Mouse (Mus musculus): ENCODE measurements around the gene Atf2. TPM values are rescaled to one million over a fixed set of nuclear protein-coding genes. Genes with fewer than 3 reads are reported as not detected.
"Not testable (repeated sequence)": the region's sequence is repeated elsewhere in the genome, so short reads cannot be mapped to it uniquely, and the experiment has no call there.

Atf2 gene
- polyA plus RNA-seq, 1 experiment from 2014 or later = 85.1 TPM

DNA sequence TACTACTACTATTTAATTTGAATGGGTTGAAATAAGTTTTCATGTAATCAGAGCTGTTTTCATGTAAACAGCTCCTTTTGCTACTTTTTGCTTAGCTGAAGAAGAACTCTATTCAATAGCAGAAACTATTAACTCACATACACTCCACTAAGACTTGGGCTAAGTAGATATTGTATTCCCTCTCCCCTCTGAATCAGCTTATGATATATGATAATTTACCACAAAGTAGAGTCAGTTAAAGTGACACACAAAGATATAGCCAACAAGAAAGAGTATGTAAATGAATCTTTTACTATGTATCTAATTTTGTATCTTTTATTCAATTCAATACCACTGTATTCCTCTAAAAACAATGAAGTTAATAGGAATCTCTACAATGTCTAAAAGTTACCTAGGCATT, 35.1 kb downstream of the Atf2 start:
- no peaks in the 10 kb centered on the region for H3K9me3 ChIP-seq (ENCODE audit: control insufficient read depth, low read depth, low read length)
- no peak overlapping the region for H3K27ac ChIP-seq (ENCODE audit: low read length)
- no peak for ATAC-seq (ENCODE audit: insufficient number of reproducible peaks, insufficient read depth, low FRiP score, low read depth)
- no peak overlapping the region for H3K9ac ChIP-seq (replicated peaks; ENCODE audit: low read depth, low read length)
- no peak overlapping the region for H3K4me2 ChIP-seq (replicated peaks; ENCODE audit: low read depth, low read length)
- 0 out of 2 replicates have a peak, but pooled peaks cover 2% of the 10 kb centered on the region for H3K36me3 ChIP-seq (ENCODE audit: control insufficient read depth, insufficient read depth, low read length)
- H3K27me3 ChIP-seq (ENCODE audit: control insufficient read depth, insufficient read depth, low read length) = no peaks in the 10 kb centered on the region
- H3K4me3 ChIP-seq (ENCODE audit: low read depth, low read length) = no peak overlapping the region
- H3K4me1 ChIP-seq (ENCODE audit: control insufficient read depth, insufficient read depth, low read length) = no peaks in the 10 kb centered on the region

DNA sequence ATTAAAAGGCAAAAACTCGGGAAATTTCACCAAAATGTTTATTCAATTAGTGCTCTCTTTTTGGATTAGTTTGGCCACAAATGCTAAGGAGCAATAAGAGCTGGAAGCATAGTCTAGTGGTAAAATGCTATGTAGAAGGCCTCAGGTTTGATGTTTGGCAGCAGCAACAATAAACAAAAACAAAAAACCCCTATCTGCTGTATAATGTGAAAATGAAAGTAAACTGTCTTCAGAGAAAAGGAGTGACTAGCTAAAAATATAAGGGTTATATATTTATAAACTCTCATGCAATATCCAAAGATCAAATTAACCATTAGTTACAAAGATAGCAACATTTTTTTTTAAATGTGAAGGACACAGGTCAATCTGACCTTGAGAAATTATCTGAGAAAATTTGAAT, 36.2 kb downstream of the Atf2 start:
- H3K9ac ChIP-seq (replicated peaks; ENCODE audit: low read depth, low read length) = no peak overlapping the region
- 57% methylated on average over 1 of the region's 1 CpGs for WGBS
- no peaks in the 10 kb centered on the region for H3K27me3 ChIP-seq (ENCODE audit: control insufficient read depth, insufficient read depth, low read length)
- H3K4me2 ChIP-seq (replicated peaks; ENCODE audit: low read depth, low read length) = no peak overlapping the region
- no peak overlapping the region for H3K27ac ChIP-seq (ENCODE audit: low read length)
- no peak for ATAC-seq (ENCODE audit: insufficient number of reproducible peaks, insufficient read depth, low FRiP score, low read depth)
- no peaks in the 10 kb centered on the region for H3K9me3 ChIP-seq (ENCODE audit: control insufficient read depth, low read depth, low read length)
- H3K36me3 ChIP-seq (ENCODE audit: control insufficient read depth, insufficient read depth, low read length) = 0 out of 2 replicates have a peak, but pooled peaks cover 2% of the 10 kb centered on the region
- no peak overlapping the region for H3K4me3 ChIP-seq (ENCODE audit: low read depth, low read length)
- H3K4me1 ChIP-seq (ENCODE audit: control insufficient read depth, insufficient read depth, low read length) = no peaks in the 10 kb centered on the region

DNA sequence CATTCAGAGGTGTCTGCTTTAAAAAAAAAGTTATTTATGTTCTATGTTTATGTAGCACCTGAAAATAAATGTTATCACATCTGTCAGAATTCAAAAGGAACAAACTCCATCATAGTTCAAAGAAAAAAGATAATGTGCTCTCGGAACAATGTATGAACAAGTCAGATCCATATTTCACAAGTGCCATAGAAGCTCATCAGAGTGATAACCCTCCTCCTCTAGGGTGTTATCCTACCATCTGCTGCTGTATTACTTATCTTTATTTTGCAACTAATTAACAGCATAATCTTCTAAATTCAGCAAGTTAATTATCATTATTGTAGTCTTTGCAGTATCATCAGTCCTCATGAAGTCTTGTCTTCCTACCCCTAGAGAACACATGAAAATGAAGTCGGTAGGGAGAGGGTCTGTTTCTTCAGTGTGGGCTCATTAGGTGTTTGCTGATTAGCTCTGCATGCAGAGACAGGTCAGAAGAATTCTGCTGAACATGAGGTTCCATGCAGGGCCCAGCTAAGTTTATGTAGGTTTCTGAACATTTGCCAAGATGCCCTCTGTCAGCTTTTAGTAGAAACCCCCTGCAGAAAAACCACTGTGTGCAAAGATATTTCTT, 57.9 kb downstream of the Atf2 start:
- no peaks in the 10 kb centered on the region for H3K9me3 ChIP-seq (ENCODE audit: control insufficient read depth, low read depth, low read length)
- ATAC-seq (ENCODE audit: insufficient number of reproducible peaks, insufficient read depth, low FRiP score, low read depth) = no peak
- H3K36me3 ChIP-seq (ENCODE audit: control insufficient read depth, insufficient read depth, low read length) = peaks cover 11% of the 10 kb centered on the region
- 71% methylated on average over 2 of the region's 2 CpGs for WGBS
- no peak overlapping the region for H3K9ac ChIP-seq (replicated peaks; ENCODE audit: low read depth, low read length)
- H3K27ac ChIP-seq (ENCODE audit: low read length) = no peak overlapping the region
- no peak overlapping the region for H3K4me2 ChIP-seq (replicated peaks; ENCODE audit: low read depth, low read length)
- no peak overlapping the region for H3K4me3 ChIP-seq (ENCODE audit: low read depth, low read length)
- H3K4me1 ChIP-seq (ENCODE audit: control insufficient read depth, insufficient read depth, low read length) = no peaks in the 10 kb centered on the region
- no peaks in the 10 kb centered on the region for H3K27me3 ChIP-seq (ENCODE audit: control insufficient read depth, insufficient read depth, low read length)

DNA sequence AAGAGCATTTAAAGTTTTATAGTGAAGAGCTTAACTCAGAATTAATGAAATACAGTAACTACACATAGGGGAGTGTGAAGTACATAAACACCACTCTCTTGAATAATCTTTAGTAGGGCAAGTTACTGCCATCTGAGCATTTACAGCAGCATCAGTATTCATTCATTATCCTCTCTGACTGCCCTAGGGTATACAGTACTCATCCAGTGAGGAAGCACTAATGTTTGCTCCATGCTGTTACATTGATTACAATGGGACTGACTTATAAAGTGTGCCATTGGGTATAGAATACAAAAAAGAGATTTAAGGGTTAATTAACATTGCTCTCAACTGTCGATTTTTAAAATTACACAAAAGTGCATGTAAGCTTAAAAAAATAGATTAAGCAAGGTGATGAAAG, 59.2 kb downstream of the Atf2 start:
- no peak overlapping the region for H3K4me3 ChIP-seq (ENCODE audit: low read depth, low read length)
- H3K36me3 ChIP-seq (ENCODE audit: control insufficient read depth, insufficient read depth, low read length) = peaks cover 15% of the 10 kb centered on the region
- no peaks in the 10 kb centered on the region for H3K27me3 ChIP-seq (ENCODE audit: control insufficient read depth, insufficient read depth, low read length)
- WGBS = 59% methylated on average over 1 of the region's 1 CpGs
- ATAC-seq (ENCODE audit: insufficient number of reproducible peaks, insufficient read depth, low FRiP score, low read depth) = no peak
- H3K9ac ChIP-seq (replicated peaks; ENCODE audit: low read depth, low read length) = no peak overlapping the region
- H3K4me1 ChIP-seq (ENCODE audit: control insufficient read depth, insufficient read depth, low read length) = no peaks in the 10 kb centered on the region
- no peak overlapping the region for H3K4me2 ChIP-seq (replicated peaks; ENCODE audit: low read depth, low read length)
- H3K27ac ChIP-seq (ENCODE audit: low read length) = no peak overlapping the region
- H3K9me3 ChIP-seq (ENCODE audit: control insufficient read depth, low read depth, low read length) = no peaks in the 10 kb centered on the region

DNA sequence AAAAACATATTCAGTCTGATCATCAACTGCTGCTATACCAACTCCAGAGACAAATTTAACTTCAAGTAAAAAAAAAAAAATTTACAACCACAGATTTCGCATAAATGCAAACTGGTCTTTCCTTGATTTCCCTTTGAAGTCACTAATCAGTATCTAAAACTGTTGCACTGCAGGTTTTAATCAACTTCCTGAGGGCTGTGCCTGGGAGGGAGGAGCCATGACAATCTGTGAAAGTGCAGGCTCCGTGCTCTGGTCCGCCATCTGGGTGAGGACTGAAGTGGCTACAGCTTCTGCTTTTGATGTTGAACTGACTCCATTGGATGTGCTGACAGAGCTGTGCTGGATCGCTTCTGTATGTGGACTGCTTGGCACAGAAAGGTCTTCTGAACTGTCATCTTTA, 73.7 kb downstream of the Atf2 start:
- Histone ChIP-seq H3K4me2 (replicated peaks; ENCODE audit: low read depth, low read length) (no peak overlapping the region), H3K27me3 (ENCODE audit: control insufficient read depth, insufficient read depth, low read length) (no peaks in the 10 kb centered on the region), H3K36me3 (ENCODE audit: control insufficient read depth, insufficient read depth, low read length) (peaks cover 18% of the 10 kb centered on the region), H3K9me3 (ENCODE audit: control insufficient read depth, low read depth, low read length) (no peaks in the 10 kb centered on the region), H3K27ac (ENCODE audit: low read length) (no peak overlapping the region), H3K4me1 (ENCODE audit: control insufficient read depth, insufficient read depth, low read length) (no peaks in the 10 kb centered on the region), H3K4me3 (ENCODE audit: low read depth, low read length) (no peak overlapping the region), H3K9ac (replicated peaks; ENCODE audit: low read depth, low read length) (no peak overlapping the region)
- 83% methylated on average over 4 of the region's 4 CpGs for WGBS
- ATAC-seq (ENCODE audit: insufficient number of reproducible peaks, insufficient read depth, low FRiP score, low read depth) = no peak

DNA sequence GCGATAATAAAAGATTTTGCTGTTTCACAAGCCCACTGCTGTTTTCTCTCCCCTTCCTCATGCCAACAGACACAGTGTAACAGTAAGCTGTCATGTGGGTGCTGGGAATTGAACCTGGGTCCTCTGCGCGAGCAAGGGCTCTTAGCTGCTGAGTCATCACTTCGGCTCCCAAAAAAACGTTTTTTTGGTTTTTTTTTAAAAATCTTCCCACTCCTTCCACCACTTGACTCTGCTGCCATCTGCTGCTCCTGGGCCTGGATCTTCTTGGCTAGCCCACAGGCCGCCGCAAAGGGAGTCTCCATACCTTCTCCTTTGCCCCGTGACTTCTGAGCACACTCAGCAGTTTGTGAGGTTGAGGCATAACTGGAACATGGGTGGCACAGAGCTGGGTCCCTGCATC, 84.8 kb downstream of the Atf2 start:
- Histone ChIP-seq H3K4me1 (ENCODE audit: control insufficient read depth, insufficient read depth, low read length) (no peaks in the 10 kb centered on the region), H3K4me2 (replicated peaks; ENCODE audit: low read depth, low read length) (no peak overlapping the region), H3K36me3 (ENCODE audit: control insufficient read depth, insufficient read depth, low read length) (no peaks in the 10 kb centered on the region), H3K9ac (replicated peaks; ENCODE audit: low read depth, low read length) (no peak overlapping the region), H3K4me3 (ENCODE audit: low read depth, low read length) (no peak overlapping the region), H3K9me3 (ENCODE audit: control insufficient read depth, low read depth, low read length) (no peaks in the 10 kb centered on the region), H3K27me3 (ENCODE audit: control insufficient read depth, insufficient read depth, low read length) (no peaks in the 10 kb centered on the region), H3K27ac (ENCODE audit: low read length) (no peak overlapping the region)
- no peak for ATAC-seq (ENCODE audit: insufficient number of reproducible peaks, insufficient read depth, low FRiP score, low read depth)
- 75% methylated on average over 8 of the region's 8 CpGs for WGBS

DNA sequence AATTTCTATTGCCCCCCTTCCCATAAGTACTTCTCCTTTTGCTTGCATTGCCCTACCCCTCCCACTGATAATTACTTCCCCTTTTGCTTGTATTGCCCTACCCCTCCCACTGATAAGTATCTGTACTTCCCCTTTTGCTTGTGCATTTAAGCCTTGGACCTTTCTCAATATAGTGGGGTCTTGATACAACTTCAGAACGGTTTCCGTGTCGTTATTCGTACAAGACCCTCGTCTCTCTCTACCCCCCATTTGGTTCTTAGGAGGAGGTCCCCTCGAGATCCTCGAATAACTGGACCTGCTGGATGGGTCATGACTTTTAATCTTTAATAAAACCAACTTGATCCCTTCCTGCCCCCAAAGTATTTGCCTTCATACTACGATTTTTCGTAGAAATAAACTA, 92.3 kb downstream of the Atf2 start:
- not testable (repeated sequence) for ATAC-seq (ENCODE audit: insufficient number of reproducible peaks, insufficient read depth, low FRiP score, low read depth); H3K27me3 ChIP-seq (ENCODE audit: control insufficient read depth, insufficient read depth, low read length); H3K4me3 ChIP-seq (ENCODE audit: low read depth, low read length); H3K36me3 ChIP-seq (ENCODE audit: control insufficient read depth, insufficient read depth, low read length); H3K4me2 ChIP-seq (replicated peaks; ENCODE audit: low read depth, low read length); H3K9ac ChIP-seq (replicated peaks; ENCODE audit: low read depth, low read length); H3K4me1 ChIP-seq (ENCODE audit: control insufficient read depth, insufficient read depth, low read length); H3K9me3 ChIP-seq (ENCODE audit: control insufficient read depth, low read depth, low read length); H3K27ac ChIP-seq (ENCODE audit: low read length)
- WGBS = 92% methylated on average over 9 of the region's 9 CpGs

DNA sequence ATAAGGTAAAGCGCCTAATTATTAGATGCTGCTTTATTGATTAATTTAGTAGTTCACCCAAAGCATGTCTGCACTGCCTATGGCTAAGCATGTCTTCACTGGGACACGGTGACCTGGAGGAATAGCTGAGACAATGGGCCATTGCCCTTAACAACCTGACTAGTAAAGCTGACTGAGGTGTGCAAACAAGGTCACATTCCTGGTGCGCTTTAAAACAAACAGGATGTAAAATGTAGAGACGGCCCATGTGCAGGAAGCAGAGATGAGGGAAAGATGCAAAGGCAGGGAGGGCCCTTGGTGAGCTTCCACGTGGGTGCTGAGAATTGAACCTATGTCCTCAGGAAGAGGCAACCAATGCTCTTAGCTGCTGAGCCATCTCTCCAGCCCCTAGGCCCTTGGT, 93.7 kb downstream of the Atf2 start:
- H3K9ac ChIP-seq (replicated peaks; ENCODE audit: low read depth, low read length) = no peak overlapping the region
- H3K36me3 ChIP-seq (ENCODE audit: control insufficient read depth, insufficient read depth, low read length) = no peaks in the 10 kb centered on the region
- H3K27me3 ChIP-seq (ENCODE audit: control insufficient read depth, insufficient read depth, low read length) = no peaks in the 10 kb centered on the region
- no peak overlapping the region for H3K4me3 ChIP-seq (ENCODE audit: low read depth, low read length)
- ATAC-seq (ENCODE audit: insufficient number of reproducible peaks, insufficient read depth, low FRiP score, low read depth) = no peak
- no peak overlapping the region for H3K4me2 ChIP-seq (replicated peaks; ENCODE audit: low read depth, low read length)
- WGBS = 58% methylated on average over 5 of the region's 5 CpGs
- H3K4me1 ChIP-seq (ENCODE audit: control insufficient read depth, insufficient read depth, low read length) = no peaks in the 10 kb centered on the region
- H3K27ac ChIP-seq (ENCODE audit: low read length) = no peak overlapping the region
- no peaks in the 10 kb centered on the region for H3K9me3 ChIP-seq (ENCODE audit: control insufficient read depth, low read depth, low read length)

DNA sequence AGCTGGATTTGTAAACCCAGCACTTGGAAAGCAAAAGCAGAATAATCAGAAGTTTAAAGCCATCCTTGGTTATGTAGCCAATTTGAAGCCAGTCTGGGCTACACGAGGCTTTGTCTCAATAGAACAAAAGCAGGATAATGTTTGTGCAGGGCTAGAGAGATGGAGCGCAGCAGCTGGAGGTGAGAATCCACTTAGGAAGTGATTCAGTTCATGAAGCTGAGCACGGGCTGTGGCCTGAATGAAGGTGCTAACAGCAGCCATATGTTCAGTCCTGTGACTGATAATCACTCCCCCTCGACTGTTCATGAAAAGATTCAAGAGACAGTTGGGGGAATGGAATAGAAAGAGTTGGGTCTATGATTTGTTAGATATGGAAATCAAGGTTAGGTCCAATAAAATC, 94.3 kb downstream of the Atf2 start:
- ATAC-seq (ENCODE audit: insufficient number of reproducible peaks, insufficient read depth, low FRiP score, low read depth) = no peak
- Histone ChIP-seq H3K27me3 (ENCODE audit: control insufficient read depth, insufficient read depth, low read length) (no peaks in the 10 kb centered on the region), H3K4me2 (replicated peaks; ENCODE audit: low read depth, low read length) (no peak overlapping the region), H3K36me3 (ENCODE audit: control insufficient read depth, insufficient read depth, low read length) (no peaks in the 10 kb centered on the region), H3K27ac (ENCODE audit: low read length) (no peak overlapping the region), H3K9ac (replicated peaks; ENCODE audit: low read depth, low read length) (no peak overlapping the region), H3K9me3 (ENCODE audit: control insufficient read depth, low read depth, low read length) (no peaks in the 10 kb centered on the region), H3K4me1 (ENCODE audit: control insufficient read depth, insufficient read depth, low read length) (no peaks in the 10 kb centered on the region), H3K4me3 (ENCODE audit: low read depth, low read length) (no peak overlapping the region)
- 44% methylated on average over 4 of the region's 4 CpGs for WGBS
